Mouse (Mus musculus) retina, embryonic 14.5 days (tissue): ENCODE results near the gene Utf1.

ENCODE experiments used
- DNase-seq: peaks from one replicate; pipeline ENCODE4 v3.0.0-alpha.2; 2015; ENCODE audit warnings: low spot score

Utf1 gene

GRCm38 (mm10) chr7:139943674-139944281 is at the start of gene Utf1:
Gene Utf1 (plus strand): TSS chr7:139943789.
- peak; percentile 44 for DNase-seq

- DNase-seq: peak; percentile 75
These were observed 48.7 kb upstream of the Utf1 start, which contains the start of gene Kndc1 for GRCm38 (mm10) chr7:139894655-139895557. Gene Kndc1 (plus strand): TSS chr7:139894696.

DNA sequence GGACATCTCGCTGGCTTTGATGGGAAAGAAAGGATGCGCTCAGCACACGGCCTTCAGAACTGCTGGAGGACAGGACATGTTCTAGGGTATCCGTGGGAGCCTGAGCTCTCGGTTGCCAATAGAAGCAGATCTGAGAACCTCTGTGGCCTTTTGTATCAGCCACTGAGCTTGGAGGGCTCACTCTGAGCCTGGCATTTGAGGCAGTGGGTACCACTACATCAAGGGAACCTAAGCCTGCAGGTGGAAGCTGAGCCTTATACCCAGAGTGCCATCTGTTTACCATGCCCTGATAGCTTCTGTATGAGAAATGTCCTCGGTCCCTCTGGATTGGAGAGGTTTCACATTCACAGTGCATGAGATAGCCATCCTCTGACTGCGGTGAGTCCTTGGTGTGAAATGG is 47.3 kb upstream of the Utf1 start:
- no peak for DNase-seq

- no peak for DNase-seq
These were observed 46.8 kb upstream of the Utf1 start for GRCm38 (mm10) chr7:139896796-139897195.

DNA sequence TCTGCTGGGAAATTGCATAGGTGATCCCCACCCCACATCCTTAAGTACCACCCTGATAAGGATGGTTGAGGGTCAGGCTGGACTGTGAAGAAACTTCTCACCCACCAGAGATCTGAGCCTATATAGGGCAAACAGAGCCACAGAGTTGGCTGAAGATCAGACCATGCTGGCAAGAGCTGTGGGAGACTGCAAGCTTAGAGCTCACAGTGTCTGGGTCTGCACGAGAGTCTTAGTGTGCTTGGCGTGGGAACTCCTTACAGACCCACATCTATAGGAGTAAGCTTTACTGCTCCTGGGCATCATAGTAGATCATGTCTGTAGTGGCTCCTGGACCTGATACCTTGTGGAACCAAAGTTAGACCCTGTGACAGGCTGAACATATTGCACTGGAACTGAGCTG is 45.0 kb upstream of the Utf1 start:
- DNase-seq: no peak

GRCm38 (mm10) chr7:139899505-139899904 is 44.1 kb upstream of the Utf1 start:
- DNase-seq: no peak

GRCm38 (mm10) chr7:139900456-139900855 is 43.1 kb upstream of the Utf1 start:
- no peak for DNase-seq

GRCm38 (mm10) chr7:139900896-139901295 is 42.7 kb upstream of the Utf1 start:
- DNase-seq: no peak

DNA sequence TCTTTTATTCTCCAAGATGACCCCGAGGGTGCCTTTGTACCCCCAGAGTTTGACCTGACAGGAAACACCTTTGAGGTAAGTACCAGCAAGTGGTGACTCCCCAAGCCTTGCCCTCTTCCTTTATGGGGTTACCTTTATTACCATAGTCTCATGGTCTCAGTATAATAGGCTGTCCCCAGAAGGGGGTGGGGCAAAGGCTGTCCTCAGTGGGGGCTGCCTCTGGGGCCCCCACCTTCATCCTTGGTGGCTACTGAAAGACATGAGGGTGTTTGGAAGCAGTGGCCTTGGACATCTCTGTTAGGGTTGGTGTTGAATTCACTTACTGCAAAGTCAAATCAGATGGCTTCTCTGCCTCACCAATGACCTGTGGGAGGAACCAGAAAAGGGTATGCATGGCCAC is 41.6 kb upstream of the Utf1 start:
- DNase-seq: no peak

DNA sequence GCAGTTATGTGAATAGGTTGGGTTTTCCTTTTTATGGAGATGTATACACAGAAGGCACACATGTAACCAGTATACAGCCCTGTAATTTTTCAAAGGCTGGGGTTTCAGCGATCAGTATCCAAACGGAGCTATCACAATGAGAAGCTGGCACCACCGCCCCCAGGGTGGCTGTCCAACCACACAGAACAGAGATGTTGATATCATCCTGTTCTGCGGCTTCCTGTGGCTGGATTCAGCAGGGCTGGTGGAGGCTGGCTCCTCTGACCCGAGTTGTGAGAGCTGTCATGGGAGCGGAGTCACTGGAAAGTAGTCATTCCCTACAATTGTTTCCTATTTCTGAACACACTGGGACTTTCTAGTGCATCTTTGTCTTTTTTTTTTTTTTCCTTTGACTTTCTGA is 38.3 kb upstream of the Utf1 start:
- DNase-seq: no peak

GRCm38 (mm10) chr7:139905661-139906060 is 37.9 kb upstream of the Utf1 start:
- DNase-seq: peak; percentile 76

GRCm38 (mm10) chr7:139908176-139908575 is 35.4 kb upstream of the Utf1 start:
- DNase-seq: no peak

GRCm38 (mm10) chr7:139909469-139909868 is 34.1 kb upstream of the Utf1 start:
- DNase-seq: no peak

DNA sequence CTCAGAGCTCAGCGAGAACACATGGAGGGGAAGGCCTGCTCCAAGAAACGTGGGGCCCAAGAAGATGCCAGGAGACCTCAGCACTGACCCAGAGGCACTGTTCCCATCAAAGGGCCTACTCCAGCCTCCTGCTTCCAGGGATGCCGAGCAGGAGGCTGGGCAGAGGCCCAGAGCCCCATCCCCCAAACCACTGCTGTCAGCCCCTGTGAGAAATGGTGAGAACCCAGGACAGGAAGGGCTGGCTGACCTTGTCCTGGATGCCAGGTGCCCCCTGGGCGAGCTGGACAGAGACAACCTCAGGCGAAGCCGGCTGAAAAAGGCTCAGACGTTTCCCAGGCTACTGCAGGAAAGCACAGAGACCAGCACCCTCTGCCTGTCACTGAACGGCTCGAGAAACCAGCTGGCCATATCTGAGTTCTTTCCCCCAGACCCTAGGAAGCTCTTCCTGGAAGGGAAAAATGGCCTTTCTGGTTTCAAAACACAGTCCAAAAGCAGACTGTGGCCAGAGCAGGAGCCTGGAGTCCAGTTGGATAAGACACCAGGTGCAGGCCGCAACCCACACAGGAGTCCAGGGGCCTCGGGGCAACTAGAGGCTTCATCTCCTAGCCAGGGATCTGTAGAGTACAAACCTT is 33.3 kb upstream of the Utf1 start:
- DNase-seq: no peak

DNA sequence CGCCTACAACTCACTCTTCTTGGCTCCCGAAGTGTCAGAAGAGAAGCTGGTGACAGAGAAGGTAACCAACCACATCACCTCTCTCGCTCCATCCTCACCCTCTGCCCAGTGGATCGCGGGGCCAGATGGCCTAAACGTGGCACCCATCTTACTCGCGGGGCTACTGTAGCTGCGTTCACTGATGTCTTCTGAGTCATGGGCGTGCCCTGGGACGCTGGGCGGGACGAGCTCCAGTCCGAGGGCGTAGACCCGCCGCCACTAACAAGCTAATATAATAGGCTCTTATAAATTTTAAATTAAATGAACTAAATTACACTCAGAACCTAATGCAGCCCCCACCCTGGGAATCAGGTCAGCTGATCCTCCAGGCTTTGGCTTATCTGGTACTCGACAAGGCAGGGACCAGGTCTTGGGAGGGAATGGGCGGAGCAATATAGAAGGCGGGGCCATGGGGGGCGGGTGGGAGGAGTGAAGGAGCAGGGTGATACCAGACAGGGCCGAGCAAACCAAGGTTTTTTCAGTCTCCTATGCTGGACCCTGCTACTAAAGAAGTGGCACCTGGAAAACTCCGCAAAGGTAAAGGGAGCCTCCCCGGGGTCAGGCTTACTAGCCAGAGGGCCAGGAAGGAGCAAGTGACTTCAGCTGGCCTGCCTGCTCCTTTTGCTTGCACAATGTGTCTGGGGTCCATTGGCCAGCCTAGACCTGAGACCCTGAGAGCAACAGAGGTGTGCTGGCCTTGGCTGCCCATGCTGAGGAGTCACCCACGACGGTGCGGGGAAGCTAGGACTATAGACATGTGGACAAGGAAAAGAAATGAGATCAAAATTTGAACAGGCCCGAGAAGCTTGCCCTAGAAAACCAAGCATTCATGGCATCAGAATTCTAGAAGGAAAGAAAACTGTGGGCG is 29.2 kb upstream of the Utf1 start:
- DNase-seq: peak; percentile 60

GRCm38 (mm10) chr7:139915646-139916257 is 27.8 kb upstream of the Utf1 start:
- DNase-seq: peak; percentile 12

- DNase-seq: no peak
These were observed 27.2 kb upstream of the Utf1 start for GRCm38 (mm10) chr7:139916345-139916744.

DNA sequence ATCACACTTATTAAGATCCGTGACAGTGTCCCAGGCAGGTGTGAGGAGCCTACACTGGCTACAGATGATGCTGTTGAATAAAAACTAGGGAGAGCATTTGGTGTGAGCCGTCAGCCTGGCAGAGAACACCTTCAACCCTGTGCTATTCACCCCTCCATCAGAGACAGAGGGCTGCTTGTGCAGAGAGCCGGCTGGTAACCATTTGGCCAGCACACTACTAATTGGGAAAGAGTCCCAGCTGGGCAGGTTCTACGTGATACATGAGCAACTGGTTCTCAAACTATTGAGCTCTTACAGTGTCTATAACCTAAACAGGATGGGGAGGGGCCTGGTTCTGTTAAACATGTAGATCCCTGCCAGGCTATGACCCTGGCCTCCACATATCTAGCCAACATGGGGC is 25.3 kb upstream of the Utf1 start:
- DNase-seq: no peak

GRCm38 (mm10) chr7:139930732-139931131 is 12.9 kb upstream of the Utf1 start:
- peak; percentile 78 for DNase-seq

DNA sequence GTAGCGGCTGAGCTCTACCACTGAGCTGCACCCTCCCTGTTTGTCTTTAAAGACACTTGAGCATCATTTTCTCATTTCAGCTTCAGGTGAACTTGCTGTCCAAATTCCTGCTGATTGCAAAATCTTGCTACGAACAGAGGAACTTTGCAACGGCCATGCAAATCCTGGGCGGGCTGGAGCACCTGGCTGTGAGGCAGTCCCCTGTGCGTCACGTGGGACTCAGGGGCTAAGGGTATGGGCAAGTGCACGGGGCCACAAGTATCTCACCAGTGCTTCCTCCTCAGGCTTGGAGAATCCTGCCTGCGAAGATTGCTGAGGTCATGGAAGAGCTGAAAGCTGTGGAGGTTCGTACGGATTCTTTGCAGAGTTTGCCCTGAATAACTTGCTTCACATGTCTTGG is 6.9 kb upstream of the Utf1 start:
- no peak for DNase-seq

DNA sequence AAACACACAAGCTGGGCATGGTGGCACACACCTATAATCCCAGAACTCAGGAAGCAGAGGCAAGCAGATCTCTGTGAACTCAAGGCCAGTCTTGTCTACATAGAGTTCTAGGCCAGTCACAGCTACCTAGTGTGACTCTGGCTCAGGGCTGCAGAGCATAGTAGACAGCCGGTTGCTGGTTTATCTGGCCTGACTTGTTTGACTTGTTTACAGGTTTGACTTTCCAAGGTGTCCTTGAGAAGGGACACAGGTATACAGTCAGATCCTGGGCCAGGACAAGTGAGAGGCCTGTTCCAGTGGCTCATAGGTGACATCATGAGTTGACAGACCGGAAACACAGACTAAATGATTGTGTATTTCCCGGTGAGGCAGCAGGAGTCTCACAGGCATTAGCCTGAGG is 6.5 kb upstream of the Utf1 start:
- no peak for DNase-seq
